Mouse (Mus musculus): ENCODE data around the gene Cps1. TPM values are rescaled to one million over a fixed set of nuclear protein-coding genes. Genes with fewer than 3 reads are reported as not detected.

The Cps1 gene
- total RNA-seq, 2 experiments from 2014 or later = not detected

GRCm38 (mm10) chr1:67223666-67224065, 100.8 kb downstream of the Cps1 start:
- ATAC-seq (replicated peaks; ENCODE audit: poor library complexity, severe bottlenecking) = no peak

- no peak for ATAC-seq (replicated peaks; ENCODE audit: poor library complexity, severe bottlenecking)
Measured at GRCm38 (mm10) chr1:67234861-67235260, 112.0 kb downstream of the Cps1 start.

- no peak for ATAC-seq (replicated peaks; ENCODE audit: poor library complexity, severe bottlenecking)
Measured at GRCm38 (mm10) chr1:67235468-67236217, 112.8 kb downstream of the Cps1 start.

GRCm38 (mm10) chr1:67238446-67238845, 115.6 kb downstream of the Cps1 start:
- no peak for ATAC-seq (replicated peaks; ENCODE audit: poor library complexity, severe bottlenecking)

GRCm38 (mm10) chr1:67238941-67239340, 116.1 kb downstream of the Cps1 start:
- ATAC-seq (replicated peaks; ENCODE audit: poor library complexity, severe bottlenecking) = no peak

- no peak for ATAC-seq (replicated peaks; ENCODE audit: poor library complexity, severe bottlenecking)
Measured at GRCm38 (mm10) chr1:67265222-67265621, 142.4 kb downstream of the Cps1 start.

GRCm38 (mm10) chr1:67267972-67268371, 145.1 kb downstream of the Cps1 start:
- ATAC-seq (replicated peaks; ENCODE audit: poor library complexity, severe bottlenecking) = no peak

GRCm38 (mm10) chr1:67268450-67268849, 145.6 kb downstream of the Cps1 start:
- ATAC-seq (replicated peaks; ENCODE audit: poor library complexity, severe bottlenecking) = no peak

GRCm38 (mm10) chr1:67276270-67276669, 153.4 kb downstream of the Cps1 start:
- ATAC-seq (replicated peaks; ENCODE audit: poor library complexity, severe bottlenecking) = no peak

Other genes starting within 250 kb of the Cps1 start
- not detected in 2 replicates for gene Myl1, start 177.6 kb upstream of the Cps1 start, total RNA-seq (2014; fragmentation: Nextera tagmentation)
- not detected in 2 replicates for gene Myl1, start 177.6 kb upstream of the Cps1 start, total RNA-seq (2017)
- 32.9 and 51.0 TPM in 2 replicates for gene Lancl1, start 84.2 kb upstream of the Cps1 start, total RNA-seq (2014; fragmentation: Nextera tagmentation)
- 33.8 and 33.9 TPM in 2 replicates for gene Lancl1, start 84.2 kb upstream of the Cps1 start, total RNA-seq (2017)